Mouse (Mus musculus) midbrain, embryonic 13.5 days (tissue): ENCODE measurements around the gene Ppil6. TPM values are rescaled to one million over a fixed set of nuclear protein-coding genes. Genes with fewer than 3 reads are reported as not detected.

Source experiments
- ATAC-seq: fragments of 200-750 bp; cut with Nextera tagmentation; 2 replicates; pipeline ENCODE4 v1.8.0; 2017; ENCODE audit warnings: mild to moderate bottlenecking, moderate TSS enrichment, moderate library complexity
- H3K27ac ChIP-seq: fragments of 300-500 bp; sonication (generic); 2 replicates; pipeline ENCODE4 v1.5.1; 2015; ENCODE audit warnings: inconsistent platforms, mild to moderate bottlenecking, moderate library complexity
- H3K27me3 ChIP-seq: fragments of 300-500 bp; sonication (generic); 2 replicates; pipeline ENCODE4 v1.6.1; 2015; ENCODE audit warnings: mild to moderate bottlenecking, inconsistent platforms
- H3K36me3 ChIP-seq: fragments of 300-500 bp; sonication (generic); 2 replicates; pipeline ENCODE4 v1.6.1; 2015; ENCODE audit warnings: mild to moderate bottlenecking, inconsistent platforms
- H3K4me1 ChIP-seq: fragments of 300-500 bp; sonication (generic); replicated peaks from 2 replicates; pipeline ENCODE4 v1.6.1; 2015; ENCODE audit warnings: inconsistent platforms
- H3K4me2 ChIP-seq: fragments of 300-500 bp; sonication (generic); replicated peaks from 2 replicates; pipeline ENCODE4 v1.6.1; 2015; ENCODE audit warnings: moderate library complexity, mild to moderate bottlenecking, inconsistent platforms
- H3K4me3 ChIP-seq: fragments of 300-500 bp; sonication (generic); replicated peaks from 2 replicates; pipeline ENCODE4 v1.5.1; 2015; ENCODE audit warnings: mild to moderate bottlenecking, inconsistent platforms
- H3K9ac ChIP-seq: fragments of 300-500 bp; sonication (generic); replicated peaks from 2 replicates; pipeline ENCODE4 v1.6.1; 2015; ENCODE audit warnings: mild to moderate bottlenecking, inconsistent platforms
- H3K9me3 ChIP-seq: fragments of 300-500 bp; sonication (generic); 2 replicates; pipeline ENCODE4 v1.6.1; 2016; ENCODE audit warnings: mild to moderate bottlenecking, inconsistent platforms
- WGBS: fragments of 180-500 bp; shearing (Covaris S2); methylation state at CpG from one replicate; pipeline ENCODE4 v1.1.7; 2015; 5-methylcytosine and 5-hydroxymethylcytosine counted together
- polyA plus RNA-seq: library from polyadenylated mRNA; unstranded; fragments of >200 nt; fragmentation: Nextera tagmentation; extraction: Ambion mirVana; gene quantifications from 2 replicates; pipeline ENCODE4 v1.2.1, GENCODE M21; 2015

Ppil6 gene
- polyA plus RNA-seq, 1 experiment from 2014 or later, result 2.7 TPM

GRCm38 (mm10) chr10:41518508-41518980 lies 28.3 kb downstream of the Ppil6 start:
- Histone ChIP-seq H3K9me3 (no peaks in the 10 kb centered on the region), H3K36me3 (peaks cover 5% of the 10 kb centered on the region; the same call in 1 of the 2 replicates), H3K27ac (peak overlapping the region; percentile 97), H3K4me1 (peaks cover 32% of the 10 kb centered on the region), H3K4me3 (peak overlapping the region; percentile 93), H3K27me3 (no peaks in the 10 kb centered on the region), H3K9ac (peak overlapping the region; percentile 89), H3K4me2 (peak overlapping the region; percentile 82)
- under 1% methylated on average over 23 of the region's 23 CpGs for WGBS
- peak; percentile 75 for ATAC-seq

- Histone ChIP-seq H3K4me1 (peaks cover 35% of the 10 kb centered on the region), H3K9ac (peak within 1 kb of the TSS; percentile 89), H3K4me2 (peak within 1 kb of the TSS; percentile 82), H3K27me3 (no peaks in the 10 kb centered on the region), H3K36me3 (peaks cover 10% of the 10 kb centered on the region; the same call in 1 of the 2 replicates), H3K9me3 (no peaks in the 10 kb centered on the region), H3K4me3 (peak within 1 kb of the TSS; percentile 93), H3K27ac (peak within 1 kb of the TSS; percentile 97)
- WGBS, result 0% methylated on average over 67 of the region's 69 CpGs
- ATAC-seq, result peak; percentile 97
Observed at GRCm38 (mm10) chr10:41518981-41519618, 28.9 kb downstream of the Ppil6 start, which contains the start of gene Cd164. TSS of gene Cd164 (plus strand) at chr10:41519414.

DNA sequence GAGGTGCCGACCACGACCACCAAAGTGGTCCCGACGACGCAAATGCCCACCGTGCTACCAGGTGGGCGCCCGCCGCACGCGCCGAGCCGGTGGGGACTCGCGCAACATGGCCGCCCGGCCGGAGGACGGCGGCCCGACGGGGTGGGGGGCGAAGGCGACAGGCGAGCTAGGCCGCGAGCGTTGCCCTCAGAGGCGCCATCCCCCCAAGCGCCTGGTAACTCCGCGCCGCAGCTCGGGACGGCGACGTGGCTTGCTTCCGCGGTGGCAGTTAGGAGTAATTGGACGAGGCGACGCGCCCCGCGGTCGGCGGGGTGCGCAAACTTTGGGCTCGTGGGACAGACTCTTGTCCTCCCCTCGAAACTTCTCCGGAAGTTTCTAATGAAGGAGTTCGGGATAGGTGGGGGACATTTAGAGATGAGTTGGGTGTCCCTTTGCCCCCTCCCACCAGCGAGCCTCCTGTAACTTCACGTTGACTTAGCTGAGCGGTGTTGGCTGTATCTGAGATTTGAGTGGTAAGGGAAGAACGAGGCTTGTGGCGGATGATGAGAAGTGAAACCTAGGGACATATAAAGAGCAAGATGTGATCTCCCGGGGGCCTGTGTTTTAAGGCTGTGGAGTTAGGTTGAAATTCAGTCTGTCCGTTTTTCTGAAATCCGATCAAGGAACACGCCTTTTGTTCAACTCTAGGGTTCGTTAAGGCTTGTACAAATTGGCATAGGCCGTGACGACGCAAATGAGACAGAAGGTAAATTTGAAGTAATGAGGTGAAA lies 29.6 kb downstream of the Ppil6 start:
- H3K4me2 ChIP-seq, result peak overlapping the region; percentile 82
- no peak for ATAC-seq
- WGBS, result under 1% methylated on average over 65 of the region's 65 CpGs

DNA sequence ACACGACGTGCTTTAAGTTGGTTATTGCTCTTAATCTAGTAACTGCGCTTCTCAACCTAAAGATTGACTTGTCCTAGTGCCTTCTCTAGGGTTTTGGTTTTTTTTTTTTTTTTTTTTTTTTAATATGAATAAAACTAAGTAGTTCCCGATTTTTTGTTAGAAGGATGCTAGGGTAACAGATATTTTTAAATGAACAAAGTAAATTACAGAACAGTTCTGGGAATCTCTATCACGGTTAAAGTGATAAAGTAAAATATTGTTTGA lies 30.1 kb downstream of the Ppil6 start:
- H3K4me3 ChIP-seq, result peak overlapping the region; percentile 93
- WGBS, result 5% methylated on average over 5 of the region's 5 CpGs
- peak overlapping the region; percentile 89 for H3K9ac ChIP-seq
- no peak overlapping the region for H3K27ac ChIP-seq
- H3K9me3 ChIP-seq, result no peaks in the 10 kb centered on the region
- H3K27me3 ChIP-seq, result no peaks in the 10 kb centered on the region
- peaks cover 35% of the 10 kb centered on the region for H3K4me1 ChIP-seq
- H3K36me3 ChIP-seq, result peaks cover 17% of the 10 kb centered on the region
- H3K4me2 ChIP-seq, result peak overlapping the region; percentile 82
- no peak for ATAC-seq

More for the DNA sequence above, 29.6 kb downstream of the Ppil6 start:
- Histone ChIP-seq H3K9ac (peak overlapping the region; percentile 89), H3K4me3 (peak overlapping the region; percentile 93), H3K9me3 (no peaks in the 10 kb centered on the region), H3K36me3 (peaks cover 14% of the 10 kb centered on the region), H3K27me3 (no peaks in the 10 kb centered on the region), H3K4me1 (peaks cover 35% of the 10 kb centered on the region), H3K27ac (peak overlapping the region; percentile 97)

DNA sequence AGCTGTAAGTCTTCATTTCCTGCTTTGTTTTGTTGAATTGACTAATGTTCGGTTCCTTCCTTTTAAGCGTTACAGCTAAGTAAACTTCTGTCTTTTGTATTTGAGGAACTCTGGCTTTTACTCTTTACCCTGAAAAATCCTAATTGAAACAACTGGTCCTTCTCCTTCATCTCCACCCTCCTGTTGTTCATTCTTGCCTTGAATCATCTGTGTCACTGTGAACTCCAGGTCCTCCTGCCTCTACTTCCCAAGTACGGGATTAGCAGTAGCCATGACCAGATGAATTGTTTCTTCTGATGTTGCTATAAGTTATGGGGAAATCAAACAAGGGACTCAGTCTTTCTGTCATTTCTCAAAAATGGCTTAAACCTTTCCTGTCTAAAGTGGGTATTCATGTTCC lies 33.1 kb downstream of the Ppil6 start:
- peaks cover 36% of the 10 kb centered on the region for H3K36me3 ChIP-seq
- no peaks in the 10 kb centered on the region for H3K9me3 ChIP-seq
- ATAC-seq, result no peak
- no peak overlapping the region for H3K4me2 ChIP-seq
- WGBS, result 82% methylated on average over 3 of the region's 3 CpGs
- H3K27ac ChIP-seq, result no peak overlapping the region
- no peak overlapping the region for H3K9ac ChIP-seq
- no peaks in the 10 kb centered on the region for H3K27me3 ChIP-seq
- H3K4me1 ChIP-seq, result peaks cover 32% of the 10 kb centered on the region
- no peak overlapping the region for H3K4me3 ChIP-seq

DNA sequence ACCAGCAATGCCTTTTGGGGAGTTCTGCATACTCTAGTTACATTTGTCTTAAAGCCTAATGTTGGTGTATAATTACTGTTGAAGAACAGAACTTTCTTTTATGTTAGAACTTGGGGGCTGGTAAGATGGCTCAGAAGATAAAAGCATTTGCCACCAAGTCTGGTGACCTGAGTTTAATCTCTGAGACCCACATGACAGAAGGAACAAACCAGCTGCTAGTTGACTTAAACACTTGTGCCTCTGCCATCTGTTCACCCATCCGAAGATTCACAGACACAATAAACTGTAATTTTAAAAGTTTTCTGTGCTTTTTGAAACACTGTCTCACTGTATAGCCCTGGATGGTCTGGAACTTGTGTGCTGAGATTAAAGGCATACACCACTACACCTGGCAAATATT lies 35.5 kb downstream of the Ppil6 start:
- no peak overlapping the region for H3K27ac ChIP-seq
- 80% methylated on average over 1 of the region's 1 CpGs for WGBS

DNA sequence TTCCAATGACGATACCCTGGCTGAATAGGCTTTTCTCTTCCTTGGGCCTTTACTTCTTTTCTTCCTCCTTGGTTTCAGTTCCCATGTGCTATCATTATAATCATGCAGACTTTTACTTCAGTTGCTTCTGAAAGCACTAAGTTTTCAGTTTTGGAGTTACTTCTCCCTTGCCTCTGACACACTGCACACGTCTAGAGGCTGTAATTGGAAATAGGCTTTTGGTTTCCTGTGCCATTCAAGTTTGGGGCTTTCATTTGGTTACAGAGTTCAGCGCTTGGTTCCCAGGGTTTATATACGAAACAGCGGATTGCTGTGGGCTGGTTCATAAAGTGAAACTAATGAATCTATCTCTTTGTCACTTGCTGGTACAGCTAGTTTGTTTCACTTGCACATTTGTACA lies 39.7 kb downstream of the Ppil6 start:
- no peak overlapping the region for H3K9ac ChIP-seq
- no peak overlapping the region for H3K27ac ChIP-seq
- H3K36me3 ChIP-seq, result peaks cover 74% of the 10 kb centered on the region
- H3K9me3 ChIP-seq, result peaks cover 4% of the 10 kb centered on the region
- no peaks in the 10 kb centered on the region for H3K27me3 ChIP-seq
- 95% methylated on average over 5 of the region's 5 CpGs for WGBS
- ATAC-seq, result no peak
- H3K4me2 ChIP-seq, result no peak overlapping the region
- H3K4me3 ChIP-seq, result no peak overlapping the region
- no peaks in the 10 kb centered on the region; the same call in 1 of the 2 replicates for H3K4me1 ChIP-seq

More for the DNA sequence above, 35.5 kb downstream of the Ppil6 start:
- H3K4me3 ChIP-seq, result no peak overlapping the region
- no peak overlapping the region for H3K4me2 ChIP-seq
- no peaks in the 10 kb centered on the region for H3K9me3 ChIP-seq
- no peak overlapping the region for H3K9ac ChIP-seq
- no peaks in the 10 kb centered on the region for H3K27me3 ChIP-seq
- peaks cover 56% of the 10 kb centered on the region for H3K36me3 ChIP-seq
- peaks cover 29% of the 10 kb centered on the region for H3K4me1 ChIP-seq
- no peak for ATAC-seq

DNA sequence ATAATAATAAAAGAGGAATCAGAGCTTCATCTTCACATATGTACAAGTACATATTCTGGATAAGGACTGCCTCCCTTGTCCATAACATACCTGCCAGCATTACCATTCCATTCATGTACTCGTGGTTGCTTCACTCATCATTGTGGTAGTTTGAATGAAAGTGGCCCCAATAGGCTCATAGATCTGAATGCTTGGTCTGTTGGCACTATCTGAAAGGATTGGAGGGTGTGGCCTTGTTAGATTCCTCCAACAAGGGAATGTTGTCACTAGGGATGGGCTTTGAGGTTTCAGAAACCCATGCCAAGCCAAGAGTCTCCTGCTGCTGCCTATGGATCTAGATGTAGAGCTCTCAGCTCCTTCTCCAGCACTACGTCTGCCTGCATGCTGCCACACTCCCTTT lies 45.8 kb downstream of the Ppil6 start:
- H3K9me3 ChIP-seq, result peaks cover 4% of the 10 kb centered on the region
- peaks cover 49% of the 10 kb centered on the region for H3K36me3 ChIP-seq
- H3K27me3 ChIP-seq, result peaks cover 12% of the 10 kb centered on the region; the same call in 1 of the 2 replicates
- H3K9ac ChIP-seq, result no peak overlapping the region
- no peak for ATAC-seq
- no peak overlapping the region for H3K27ac ChIP-seq
- no peak overlapping the region for H3K4me3 ChIP-seq
- 95% methylated on average over 2 of the region's 2 CpGs for WGBS
- H3K4me1 ChIP-seq, result 0 out of 2 replicates have a peak, but pooled peaks cover 3% of the 10 kb centered on the region
- no peak overlapping the region for H3K4me2 ChIP-seq

DNA sequence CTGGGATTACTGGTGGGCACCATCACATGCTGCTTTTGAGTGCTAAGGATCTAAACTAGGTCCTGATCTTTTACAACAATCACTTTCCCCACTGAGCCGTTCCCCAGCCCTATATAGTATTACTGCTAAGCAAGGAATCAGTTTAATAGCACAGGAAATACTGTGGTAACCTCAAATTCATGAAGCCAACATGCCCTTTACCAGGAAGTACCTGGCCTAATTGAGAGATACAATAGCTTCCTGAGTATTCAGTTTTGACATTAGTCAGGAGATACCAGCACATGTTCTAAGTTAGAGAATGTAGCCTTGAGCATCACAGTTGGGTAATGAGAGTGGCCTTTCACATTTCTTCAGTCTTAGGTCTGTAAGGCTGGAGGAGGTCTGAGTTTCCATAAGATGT lies 46.5 kb downstream of the Ppil6 start:
- ATAC-seq, result no peak
- Histone ChIP-seq H3K4me3 (no peak overlapping the region), H3K36me3 (peaks cover 43% of the 10 kb centered on the region), H3K4me2 (no peak overlapping the region), H3K27me3 (peaks cover 14% of the 10 kb centered on the region), H3K4me1 (0 out of 2 replicates have a peak, but pooled peaks cover 3% of the 10 kb centered on the region), H3K9ac (no peak overlapping the region), H3K27ac (no peak overlapping the region), H3K9me3 (peaks cover 4% of the 10 kb centered on the region)
- 97% methylated on average over 1 of the region's 1 CpGs for WGBS

- WGBS, result 25% methylated on average over 4 of the region's 4 CpGs
- no peak overlapping the region for H3K4me2 ChIP-seq
- ATAC-seq, result peak; percentile 72
Observed at GRCm38 (mm10) chr10:41537226-41537982, 47.2 kb downstream of the Ppil6 start.

DNA sequence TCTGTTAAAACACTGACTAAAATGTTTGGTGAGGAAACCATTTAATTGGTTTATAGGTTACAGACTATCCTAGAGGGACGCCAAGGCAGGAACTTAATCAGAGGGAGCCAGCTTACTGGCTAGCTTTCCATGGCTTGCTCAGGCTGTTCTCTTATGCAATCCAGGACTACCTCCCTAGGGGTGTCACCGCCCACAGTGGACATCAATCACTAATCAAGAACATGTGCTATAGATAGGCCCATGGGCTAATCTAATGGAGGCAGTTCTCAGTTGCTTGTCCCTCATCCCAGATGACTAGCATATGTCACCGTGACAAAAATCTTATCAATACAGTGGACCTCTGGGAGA lies 47.7 kb downstream of the Ppil6 start:
- 83% methylated on average over 3 of the region's 3 CpGs for WGBS
- Histone ChIP-seq H3K27me3 (peaks cover 24% of the 10 kb centered on the region), H3K4me1 (0 out of 2 replicates have a peak, but pooled peaks cover 3% of the 10 kb centered on the region), H3K9ac (no peak overlapping the region), H3K9me3 (peaks cover 4% of the 10 kb centered on the region), H3K4me2 (no peak overlapping the region), H3K36me3 (peaks cover 37% of the 10 kb centered on the region), H3K4me3 (no peak overlapping the region), H3K27ac (no peak overlapping the region)
- ATAC-seq, result 0 out of 2 replicates have a peak, but pooled peaks have one; percentile 58

More at GRCm38 (mm10) chr10:41537226-41537982, 47.2 kb downstream of the Ppil6 start:
- H3K4me3 ChIP-seq, result no peak overlapping the region
- 0 out of 2 replicates have a peak, but pooled peaks cover 3% of the 10 kb centered on the region for H3K4me1 ChIP-seq
- no peak overlapping the region for H3K27ac ChIP-seq
- H3K36me3 ChIP-seq, result peaks cover 42% of the 10 kb centered on the region
- peaks cover 4% of the 10 kb centered on the region for H3K9me3 ChIP-seq
- H3K9ac ChIP-seq, result no peak overlapping the region
- H3K27me3 ChIP-seq, result peaks cover 21% of the 10 kb centered on the region
